Mouse (Mus musculus) spleen, adult 2 months (tissue): ENCODE data around the gene Slc2a6.

Experiments used
- CTCF ChIP-seq: fragments of 200-500 bp; IDR thresholded peaks from 2 replicates; pipeline ENCODE4 v1.5.1; 2011; ENCODE audit warnings: mild to moderate bottlenecking, inconsistent platforms; ENCODE audit not compliant: insufficient read depth, insufficient read length, insufficient replicate concordance; ENCODE audit errors: extremely low read depth
- POLR2A ChIP-seq: fragments of 200-500 bp; IDR thresholded peaks from 2 replicates; pipeline ENCODE4 v1.6.1; 2011; ENCODE audit warnings: low read depth, low read length, inconsistent platforms

GRCm38 (mm10) chr2:27028437-27029015, 728 bp upstream of the Slc2a6 start:
- no peak for TF ChIP-seq POLR2A
- TF ChIP-seq CTCF: no peak
